Mouse (Mus musculus) bone marrow, adult 2 months (tissue): ENCODE data around the gene Aebp1.

Experiments
- CTCF ChIP-seq: fragments of 200-500 bp; IDR thresholded peaks from 2 replicates; pipeline ENCODE4 v1.5.1; 2011; ENCODE audit warnings: low read length, control low read depth; ENCODE audit not compliant: control insufficient read depth, insufficient read depth
- POLR2A ChIP-seq: fragments of 200-500 bp; IDR thresholded peaks from 2 replicates; pipeline ENCODE4 v1.6.1; 2011; ENCODE audit warnings: low read depth, mild to moderate bottlenecking, control low read depth, low read length, borderline replicate concordance; ENCODE audit not compliant: control insufficient read depth

DNA sequence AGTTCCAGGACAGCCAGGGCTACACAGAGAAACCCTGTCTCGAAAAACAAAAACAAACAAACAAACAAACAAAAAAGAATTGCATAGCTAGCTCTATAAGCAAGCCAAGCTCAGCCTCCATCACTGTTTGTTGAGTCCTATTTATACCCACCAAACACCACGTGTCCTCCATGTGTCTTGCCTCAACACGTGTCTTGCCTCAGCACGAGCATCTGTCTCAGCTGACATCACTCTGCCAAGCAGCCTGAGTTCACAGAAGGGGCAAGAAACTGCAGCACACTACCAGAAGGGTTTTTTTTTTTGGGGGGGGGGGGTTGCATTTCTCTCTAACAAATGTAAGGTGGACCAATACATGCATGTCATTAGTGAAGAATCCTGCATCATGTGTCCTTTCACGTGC is 11.3 kb upstream of the Aebp1 start:
- TF ChIP-seq CTCF (no peak), POLR2A (no peak)
